Mouse (Mus musculus) embryonic facial prominence, embryonic 14.5 days (tissue): ENCODE data around the gene Prap1. TPM values are rescaled to one million over a fixed set of nuclear protein-coding genes. Genes with fewer than 3 reads are reported as not detected.
A peak's percentile ranks its signal among the peaks of the same experiment; 100 is the strongest.
"Not testable (repeated sequence)": the region's sequence is repeated elsewhere in the genome, so short reads cannot be mapped to it uniquely, and the experiment has no call there.

Experiments used
- ATAC-seq: fragments of 200-750 bp; cut with Nextera tagmentation; 2 replicates; pipeline ENCODE4 v1.8.0; 2017; ENCODE audit warnings: low read depth, moderate number of reproducible peaks, moderate TSS enrichment
- DNase-seq: peaks from one replicate; pipeline ENCODE4 v3.0.0-alpha.2; 2015; ENCODE audit warnings: low spot score
- H3K27ac ChIP-seq: fragments of 300-500 bp; sonication (generic); replicated peaks from 2 replicates; pipeline ENCODE4 v1.5.1; 2014; ENCODE audit warnings: low read depth, mild to moderate bottlenecking, low read length, moderate library complexity
- H3K27me3 ChIP-seq: fragments of 300-500 bp; sonication (generic); replicated peaks from 2 replicates; pipeline ENCODE4 v1.6.1; 2014; ENCODE audit warnings: low read length; ENCODE audit not compliant: control insufficient read depth, insufficient read depth
- H3K36me3 ChIP-seq: fragments of 300-500 bp; sonication (generic); 2 replicates; pipeline ENCODE4 v1.6.1; 2014; ENCODE audit warnings: low read length, mixed read lengths; ENCODE audit not compliant: control insufficient read depth, insufficient read depth
- H3K4me1 ChIP-seq: fragments of 300-500 bp; sonication (generic); 2 replicates; pipeline ENCODE4 v1.6.1; 2014; ENCODE audit warnings: antibody characterized with exemption, low read length; ENCODE audit not compliant: control insufficient read depth, insufficient read depth
- H3K4me2 ChIP-seq: fragments of 300-500 bp; sonication (generic); 2 replicates; pipeline ENCODE4 v1.6.1; 2014; ENCODE audit warnings: low read depth, mild to moderate bottlenecking, low read length, moderate library complexity, mixed read lengths
- H3K4me3 ChIP-seq: fragments of 300-500 bp; sonication (generic); 2 replicates; pipeline ENCODE4 v1.5.1; 2014; ENCODE audit warnings: low read depth, mild to moderate bottlenecking, low read length
- H3K9ac ChIP-seq: fragments of 300-500 bp; sonication (generic); 2 replicates; pipeline ENCODE4 v1.6.1; 2014; ENCODE audit warnings: low read depth, mild to moderate bottlenecking, low read length, moderate library complexity, mixed read lengths
- H3K9me3 ChIP-seq: fragments of 300-500 bp; sonication (generic); 2 replicates; pipeline ENCODE4 v1.6.1; 2016; ENCODE audit warnings: low read length; ENCODE audit not compliant: control insufficient read depth
- WGBS: fragments of 180-500 bp; shearing (Covaris S2); extraction: QIAGEN DNeasy Blood & Tissue Kit; methylation state at CpG from one replicate; pipeline ENCODE4 v1.1.7; 2014; 5-methylcytosine and 5-hydroxymethylcytosine counted together
- polyA plus RNA-seq: library from polyadenylated mRNA; unstranded; fragments of >200 nt; fragmentation: Nextera tagmentation; extraction: Ambion mirVana; gene quantifications from 2 replicates; pipeline ENCODE4 v1.2.1, GENCODE M21; 2014

Prap1 gene
- polyA plus RNA-seq, 1 experiment from 2014 or later: 0.60 TPM

GRCm38 (mm10) chr7:140121338-140121910, 28.2 kb downstream of the Prap1 start:
- no peaks in the 10 kb centered on the region for H3K36me3 ChIP-seq
- WGBS: 63% methylated on average over 12 of the region's 13 CpGs
- H3K27me3 ChIP-seq: no peaks in the 10 kb centered on the region
- H3K4me1 ChIP-seq: no peaks in the 10 kb centered on the region
- no peak for DNase-seq
- H3K27ac ChIP-seq: no peak overlapping the region
- no peak overlapping the region for H3K4me3 ChIP-seq
- H3K9me3 ChIP-seq: no peaks in the 10 kb centered on the region
- no peak overlapping the region for H3K4me2 ChIP-seq
- no peak for ATAC-seq
- H3K9ac ChIP-seq: no peak overlapping the region

GRCm38 (mm10) chr7:140122765-140123164, 29.6 kb downstream of the Prap1 start:
- Histone ChIP-seq H3K4me3 (no peak overlapping the region), H3K4me1 (0 out of 2 replicates have a peak, but pooled peaks cover 4% of the 10 kb centered on the region), H3K4me2 (no peak overlapping the region), H3K36me3 (no peaks in the 10 kb centered on the region), H3K27ac (no peak overlapping the region), H3K9ac (no peak overlapping the region), H3K9me3 (no peaks in the 10 kb centered on the region), H3K27me3 (no peaks in the 10 kb centered on the region)
- ATAC-seq (no peak), DNase-seq (no peak)
- WGBS: 33% methylated on average over 4 of the region's 4 CpGs

GRCm38 (mm10) chr7:140124382-140124781, 31.2 kb downstream of the Prap1 start:
- H3K27me3 ChIP-seq: no peaks in the 10 kb centered on the region
- no peaks in the 10 kb centered on the region for H3K9me3 ChIP-seq
- WGBS: 91% methylated on average over 1 of the region's 1 CpGs
- H3K4me1 ChIP-seq: 0 out of 2 replicates have a peak, but pooled peaks cover 4% of the 10 kb centered on the region
- 0 out of 2 replicates have a peak, but pooled peaks cover 4% of the 10 kb centered on the region for H3K36me3 ChIP-seq
- DNase-seq: no peak
- ATAC-seq: no peak
- H3K27ac ChIP-seq: no peak overlapping the region
- H3K4me2 ChIP-seq: no peak overlapping the region
- H3K4me3 ChIP-seq: no peak overlapping the region
- H3K9ac ChIP-seq: no peak overlapping the region

GRCm38 (mm10) chr7:140125278-140126021, 32.3 kb downstream of the Prap1 start:
- 0 out of 2 replicates have a peak, but pooled peaks cover 4% of the 10 kb centered on the region for H3K4me1 ChIP-seq
- H3K9ac ChIP-seq: peak overlapping the region; percentile 87
- WGBS: 2% methylated on average over 40 of the region's 40 CpGs
- peaks cover 14% of the 10 kb centered on the region for H3K36me3 ChIP-seq
- ATAC-seq: peak; percentile 99
- peak; percentile 94 for DNase-seq
- H3K9me3 ChIP-seq: no peaks in the 10 kb centered on the region
- 0 out of 2 replicates have a peak overlapping the region, but pooled peaks have one; percentile 2 for H3K27ac ChIP-seq
- peak overlapping the region; percentile 59 for H3K4me2 ChIP-seq
- no peaks in the 10 kb centered on the region for H3K27me3 ChIP-seq
- H3K4me3 ChIP-seq: peak overlapping the region; percentile 82

GRCm38 (mm10) chr7:140126022-140126350, 32.8 kb downstream of the Prap1 start:
- ATAC-seq: no peak; the same call in 1 of the 2 replicates
- peak overlapping the region; percentile 59 for H3K4me2 ChIP-seq

GRCm38 (mm10) chr7:140126934-140127333, 33.7 kb downstream of the Prap1 start:
- no peak overlapping the region for H3K27ac ChIP-seq
- H3K36me3 ChIP-seq: peaks cover 19% of the 10 kb centered on the region
- WGBS: 87% methylated on average over 3 of the region's 3 CpGs
- no peak overlapping the region for H3K4me2 ChIP-seq
- H3K4me3 ChIP-seq: no peak overlapping the region
- H3K27me3 ChIP-seq: no peaks in the 10 kb centered on the region
- H3K9ac ChIP-seq: no peak overlapping the region
- H3K4me1 ChIP-seq: 0 out of 2 replicates have a peak, but pooled peaks cover 4% of the 10 kb centered on the region
- ATAC-seq (no peak), DNase-seq (no peak)
- no peaks in the 10 kb centered on the region for H3K9me3 ChIP-seq

More at GRCm38 (mm10) chr7:140126022-140126350, 32.8 kb downstream of the Prap1 start:
- H3K9me3 ChIP-seq: no peaks in the 10 kb centered on the region
- 0 out of 2 replicates have a peak, but pooled peaks cover 4% of the 10 kb centered on the region for H3K4me1 ChIP-seq
- H3K27ac ChIP-seq: no peak overlapping the region
- H3K27me3 ChIP-seq: no peaks in the 10 kb centered on the region
- 3% methylated on average over 5 of the region's 5 CpGs for WGBS
- H3K36me3 ChIP-seq: peaks cover 19% of the 10 kb centered on the region
- no peak for DNase-seq
- peak overlapping the region; percentile 87 for H3K9ac ChIP-seq
- H3K4me3 ChIP-seq: peak overlapping the region; percentile 82

GRCm38 (mm10) chr7:140127911-140128310, 34.7 kb downstream of the Prap1 start:
- 84% methylated on average over 2 of the region's 2 CpGs for WGBS
- DNase-seq (no peak), ATAC-seq (no peak)
- Histone ChIP-seq H3K4me1 (0 out of 2 replicates have a peak, but pooled peaks cover 4% of the 10 kb centered on the region), H3K9me3 (no peaks in the 10 kb centered on the region), H3K36me3 (peaks cover 19% of the 10 kb centered on the region), H3K4me2 (no peak overlapping the region), H3K4me3 (no peak overlapping the region), H3K27ac (no peak overlapping the region), H3K9ac (no peak overlapping the region), H3K27me3 (no peaks in the 10 kb centered on the region)

- not testable (repeated sequence) for H3K4me1 ChIP-seq, ATAC-seq, DNase-seq, H3K27ac ChIP-seq, H3K9me3 ChIP-seq, H3K4me2 ChIP-seq, H3K4me3 ChIP-seq, H3K27me3 ChIP-seq, H3K9ac ChIP-seq
- 88% methylated on average over 7 of the region's 7 CpGs for WGBS
- H3K36me3 ChIP-seq: peaks cover 31% of the 10 kb centered on the region
Measured at GRCm38 (mm10) chr7:140132184-140132583, 39.0 kb downstream of the Prap1 start.
